Mouse (Mus musculus) hindbrain, embryonic 15.5 days (tissue): ENCODE measurements around the gene Epha1. TPM values are rescaled to one million over a fixed set of nuclear protein-coding genes. Genes with fewer than 3 reads are reported as not detected.
A peak's percentile ranks its signal among the peaks of the same experiment; 100 is the strongest.

Source experiments
- ATAC-seq: fragments of 200-750 bp; cut with Nextera tagmentation; 2 replicates; pipeline ENCODE4 v1.8.0; 2017; ENCODE audit warnings: low read depth, moderate number of reproducible peaks, moderate TSS enrichment; ENCODE audit not compliant: low FRiP score
- H3K27ac ChIP-seq: fragments of 300-500 bp; sonication (generic); replicated peaks from 2 replicates; pipeline ENCODE4 v1.5.1; 2015; ENCODE audit warnings: mild to moderate bottlenecking, inconsistent platforms
- H3K27me3 ChIP-seq: fragments of 300-500 bp; sonication (generic); 2 replicates; pipeline ENCODE4 v1.6.1; 2015; ENCODE audit warnings: control low read depth, inconsistent platforms
- H3K36me3 ChIP-seq: fragments of 300-500 bp; sonication (generic); 2 replicates; pipeline ENCODE4 v1.6.1; 2015; ENCODE audit warnings: control low read depth, inconsistent platforms
- H3K4me1 ChIP-seq: fragments of 300-500 bp; sonication (generic); replicated peaks from 2 replicates; pipeline ENCODE4 v1.6.1; 2015; ENCODE audit warnings: control low read depth, inconsistent platforms
- H3K4me2 ChIP-seq: fragments of 300-500 bp; sonication (generic); 2 replicates; pipeline ENCODE4 v1.6.1; 2015; ENCODE audit warnings: moderate library complexity, mild to moderate bottlenecking, inconsistent platforms
- H3K4me3 ChIP-seq: fragments of 300-500 bp; sonication (generic); 2 replicates; pipeline ENCODE4 v1.5.1; 2015; ENCODE audit warnings: mild to moderate bottlenecking, inconsistent platforms
- H3K9ac ChIP-seq: fragments of 300-500 bp; sonication (generic); 2 replicates; pipeline ENCODE4 v1.6.1; 2015; ENCODE audit warnings: inconsistent platforms
- H3K9me3 ChIP-seq: fragments of 300-500 bp; sonication (generic); 2 replicates; pipeline ENCODE4 v1.6.1; 2016; ENCODE audit warnings: control low read depth, inconsistent platforms
- WGBS: fragments of 180-500 bp; shearing (Covaris S2); methylation state at CpG from one replicate; pipeline ENCODE4 v1.1.7; 2015; 5-methylcytosine and 5-hydroxymethylcytosine counted together
- polyA plus RNA-seq: library from polyadenylated mRNA; unstranded; fragments of >200 nt; fragmentation: Nextera tagmentation; extraction: Ambion mirVana; gene quantifications from 2 replicates; pipeline ENCODE4 v1.2.1, GENCODE M21; 2015

The Epha1 gene
- polyA plus RNA-seq = 0.29 and 0.56 TPM in 2 replicates

GRCm38 (mm10) chr6:42372816-42373547 lies at the start of gene Epha1:
TSS of gene Epha1 (minus strand) at chr6:42373268.
- H3K36me3 ChIP-seq = no peaks in the 10 kb centered on the region
- peak within 1 kb of the TSS; percentile 97 for H3K4me2 ChIP-seq
- H3K4me3 ChIP-seq = peak within 1 kb of the TSS; percentile 42
- no peaks in the 10 kb centered on the region for H3K27me3 ChIP-seq
- H3K27ac ChIP-seq = no peak within 1 kb of the TSS
- H3K9me3 ChIP-seq = no peaks in the 10 kb centered on the region
- WGBS = 1% methylated on average over 34 of the region's 36 CpGs
- ATAC-seq = peak; percentile 72
- H3K4me1 ChIP-seq = peaks cover 15% of the 10 kb centered on the region
- H3K9ac ChIP-seq = no peak within 1 kb of the TSS

GRCm38 (mm10) chr6:42421439-42421838 lies 48.4 kb upstream of the Epha1 start:
- no peaks in the 10 kb centered on the region for H3K27me3 ChIP-seq
- no peak overlapping the region for H3K27ac ChIP-seq
- no peak overlapping the region for H3K4me2 ChIP-seq
- no peaks in the 10 kb centered on the region for H3K9me3 ChIP-seq
- no peak overlapping the region for H3K9ac ChIP-seq
- no peak for ATAC-seq
- no peaks in the 10 kb centered on the region for H3K4me1 ChIP-seq
- no peaks in the 10 kb centered on the region for H3K36me3 ChIP-seq
- H3K4me3 ChIP-seq = no peak overlapping the region
- WGBS = 66% methylated on average over 2 of the region's 2 CpGs

GRCm38 (mm10) chr6:42419443-42419842 lies 46.4 kb upstream of the Epha1 start:
- ATAC-seq = no peak
- Histone ChIP-seq H3K4me1 (no peaks in the 10 kb centered on the region), H3K9me3 (no peaks in the 10 kb centered on the region), H3K4me2 (no peak overlapping the region), H3K27ac (no peak overlapping the region), H3K9ac (no peak overlapping the region), H3K36me3 (no peaks in the 10 kb centered on the region), H3K27me3 (no peaks in the 10 kb centered on the region), H3K4me3 (no peak overlapping the region)
- 95% methylated on average over 2 of the region's 2 CpGs for whole genome bisulfite sequencing

GRCm38 (mm10) chr6:42405134-42405533 lies 32.1 kb upstream of the Epha1 start, which contains the start of gene Tas2r135:
TSS of gene Tas2r135 (plus strand) at chr6:42405434.
- no peak within 1 kb of the TSS for H3K27ac ChIP-seq
- no peak within 1 kb of the TSS for H3K9ac ChIP-seq
- H3K4me1 ChIP-seq = no peaks in the 10 kb centered on the region
- H3K4me2 ChIP-seq = no peak within 1 kb of the TSS
- no peaks in the 10 kb centered on the region for H3K36me3 ChIP-seq
- H3K4me3 ChIP-seq = no peak within 1 kb of the TSS
- H3K9me3 ChIP-seq = no peaks in the 10 kb centered on the region
- no peaks in the 10 kb centered on the region for H3K27me3 ChIP-seq
- no peak for ATAC-seq
- WGBS = 94% methylated on average over 2 of the region's 2 CpGs

- no peak within 1 kb of the TSS for H3K4me3 ChIP-seq
Observed at GRCm38 (mm10) chr6:42399938-42400337, 26.9 kb upstream of the Epha1 start, which contains the start of gene Tas2r143. TSS of gene Tas2r143 (plus strand) at chr6:42400238.

GRCm38 (mm10) chr6:42398998-42399397 lies 25.9 kb upstream of the Epha1 start:
- H3K9me3 ChIP-seq = no peaks in the 10 kb centered on the region
- H3K36me3 ChIP-seq = no peaks in the 10 kb centered on the region
- no peak overlapping the region for H3K27ac ChIP-seq
- no peak overlapping the region for H3K9ac ChIP-seq
- H3K27me3 ChIP-seq = no peaks in the 10 kb centered on the region
- H3K4me2 ChIP-seq = no peak overlapping the region
- no peak for ATAC-seq
- no peaks in the 10 kb centered on the region for H3K4me1 ChIP-seq
- WGBS = 96% methylated on average over 1 of the region's 1 CpGs
- H3K4me3 ChIP-seq = no peak overlapping the region

More at GRCm38 (mm10) chr6:42399938-42400337, 26.9 kb upstream of the Epha1 start, which contains the start of gene Tas2r143:
- 84% methylated on average over 1 of the region's 1 CpGs for WGBS
- no peak for ATAC-seq
- Histone ChIP-seq H3K4me1 (no peaks in the 10 kb centered on the region), H3K4me2 (no peak within 1 kb of the TSS), H3K36me3 (no peaks in the 10 kb centered on the region), H3K9me3 (no peaks in the 10 kb centered on the region), H3K9ac (no peak within 1 kb of the TSS), H3K27me3 (no peaks in the 10 kb centered on the region), H3K27ac (no peak within 1 kb of the TSS)

- H3K4me1 ChIP-seq = no peaks in the 10 kb centered on the region
- ATAC-seq = no peak
- no peaks in the 10 kb centered on the region for H3K27me3 ChIP-seq
Observed at GRCm38 (mm10) chr6:42398285-42398684, 25.2 kb upstream of the Epha1 start.

GRCm38 (mm10) chr6:42397041-42397657 lies 24.1 kb upstream of the Epha1 start:
- no peak for ATAC-seq
- Histone ChIP-seq H3K9ac (no peak overlapping the region), H3K27ac (no peak overlapping the region), H3K9me3 (no peaks in the 10 kb centered on the region), H3K27me3 (no peaks in the 10 kb centered on the region), H3K4me1 (no peaks in the 10 kb centered on the region), H3K36me3 (no peaks in the 10 kb centered on the region), H3K4me2 (no peak overlapping the region), H3K4me3 (no peak overlapping the region)
- WGBS = 87% methylated on average over 3 of the region's 3 CpGs

More at GRCm38 (mm10) chr6:42398285-42398684, 25.2 kb upstream of the Epha1 start:
- Histone ChIP-seq H3K36me3 (no peaks in the 10 kb centered on the region), H3K4me3 (no peak overlapping the region), H3K27ac (no peak overlapping the region), H3K9me3 (no peaks in the 10 kb centered on the region), H3K4me2 (no peak overlapping the region), H3K9ac (no peak overlapping the region)
- WGBS = 85% methylated on average over 3 of the region's 3 CpGs

- Histone ChIP-seq H3K9me3 (no peaks in the 10 kb centered on the region), H3K4me3 (no peak overlapping the region), H3K4me1 (no peaks in the 10 kb centered on the region), H3K9ac (no peak overlapping the region), H3K36me3 (no peaks in the 10 kb centered on the region), H3K4me2 (no peak overlapping the region), H3K27ac (no peak overlapping the region), H3K27me3 (no peaks in the 10 kb centered on the region)
- ATAC-seq = no peak
- 76% methylated on average over 9 of the region's 9 CpGs for WGBS
Observed at GRCm38 (mm10) chr6:42395960-42396809, 23.1 kb upstream of the Epha1 start.

GRCm38 (mm10) chr6:42391796-42392330 lies 18.8 kb upstream of the Epha1 start:
- WGBS = 52% methylated on average over 2 of the region's 2 CpGs
- Histone ChIP-seq H3K4me3 (no peak overlapping the region), H3K9me3 (no peaks in the 10 kb centered on the region), H3K27me3 (no peaks in the 10 kb centered on the region), H3K4me1 (no peaks in the 10 kb centered on the region), H3K4me2 (no peak overlapping the region), H3K9ac (no peak overlapping the region), H3K36me3 (no peaks in the 10 kb centered on the region), H3K27ac (no peak overlapping the region)
- ATAC-seq = no peak

GRCm38 (mm10) chr6:42385635-42386034 lies 12.6 kb upstream of the Epha1 start:
- H3K36me3 ChIP-seq = no peaks in the 10 kb centered on the region
- no peaks in the 10 kb centered on the region for H3K9me3 ChIP-seq
- no peak for ATAC-seq
- H3K9ac ChIP-seq = no peak overlapping the region
- H3K27ac ChIP-seq = no peak overlapping the region
- no peaks in the 10 kb centered on the region for H3K4me1 ChIP-seq
- H3K4me2 ChIP-seq = no peak overlapping the region
- H3K27me3 ChIP-seq = no peaks in the 10 kb centered on the region
- H3K4me3 ChIP-seq = no peak overlapping the region
- 76% methylated on average over 4 of the region's 4 CpGs for WGBS
